Mouse (Mus musculus) CD4-positive, CD25-positive, alpha-beta regulatory T cell, adult 4 months (primary cell): ENCODE measurements around the gene Xxylt1. TPM values are rescaled to one million over a fixed set of nuclear protein-coding genes. Genes with fewer than 3 reads are reported as not detected.

Source experiments
- ATAC-seq: one replicate; pipeline ENCODE4 v1.8.0; 2017
- polyA plus RNA-seq, 2 experiments: library from polyadenylated mRNA; unstranded; fragments of 100-300 nt; shearing (Covaris generic); gene quantifications; one replicate each; pipeline ENCODE4 v1.2.1; 2017

Xxylt1 gene
- polyA plus RNA-seq: 10 to 100 TPM; 31.2 to 32.9 TPM

GRCm38 (mm10) chr16:31081125-31081664 is at the start of gene Xxylt1:
Xxylt1 (minus strand) TSS chr16:31081432.
- peak; percentile 98 for ATAC-seq

- no peak for ATAC-seq
Observed at GRCm38 (mm10) chr16:31128116-31128515, 46.9 kb upstream of the Xxylt1 start.

- ATAC-seq: no peak
Observed at GRCm38 (mm10) chr16:31124991-31125390, 43.8 kb upstream of the Xxylt1 start.

GRCm38 (mm10) chr16:31121612-31122011 is 40.4 kb upstream of the Xxylt1 start:
- ATAC-seq: no peak

GRCm38 (mm10) chr16:31113596-31113995 is 32.4 kb upstream of the Xxylt1 start:
- no peak for ATAC-seq

- ATAC-seq: no peak
Observed at GRCm38 (mm10) chr16:31101352-31101751, 20.1 kb upstream of the Xxylt1 start.

GRCm38 (mm10) chr16:31099906-31100305 is 18.7 kb upstream of the Xxylt1 start:
- ATAC-seq: no peak

GRCm38 (mm10) chr16:31094036-31094435 is 12.8 kb upstream of the Xxylt1 start:
- ATAC-seq: no peak

GRCm38 (mm10) chr16:31093186-31093585 is 12.0 kb upstream of the Xxylt1 start:
- no peak for ATAC-seq

- ATAC-seq: no peak
Observed at GRCm38 (mm10) chr16:31081891-31082290, 659 bp upstream of the Xxylt1 start.

- ATAC-seq: peak; percentile 35
Observed at GRCm38 (mm10) chr16:31080573-31081051, 620 bp downstream of the Xxylt1 start.

GRCm38 (mm10) chr16:31077396-31077795 is 3.8 kb downstream of the Xxylt1 start:
- ATAC-seq: no peak

- ATAC-seq: no peak
Observed at GRCm38 (mm10) chr16:31076436-31076835, 4.8 kb downstream of the Xxylt1 start.

- ATAC-seq: no peak
Observed at GRCm38 (mm10) chr16:31074324-31074908, 6.8 kb downstream of the Xxylt1 start.

- ATAC-seq: no peak
Observed at GRCm38 (mm10) chr16:31071731-31072130, 9.5 kb downstream of the Xxylt1 start.

- peak; percentile 59 for ATAC-seq
Observed at GRCm38 (mm10) chr16:31070358-31071133, 10.7 kb downstream of the Xxylt1 start.

GRCm38 (mm10) chr16:31069211-31070166 is 11.7 kb downstream of the Xxylt1 start:
- no peak for ATAC-seq

GRCm38 (mm10) chr16:31068280-31068679 is 13.0 kb downstream of the Xxylt1 start:
- ATAC-seq: no peak

GRCm38 (mm10) chr16:31066344-31067098 is 14.7 kb downstream of the Xxylt1 start:
- peak; percentile 87 for ATAC-seq

GRCm38 (mm10) chr16:31064782-31065181 is 16.4 kb downstream of the Xxylt1 start:
- no peak for ATAC-seq

- ATAC-seq: no peak
Observed at GRCm38 (mm10) chr16:31062918-31063317, 18.3 kb downstream of the Xxylt1 start.
